Mouse (Mus musculus) olfactory bulb, adult 2 months (tissue): ENCODE measurements around the gene Polr2c.

Experiments used
- CTCF ChIP-seq: fragments of 200-500 bp; IDR thresholded peaks from 2 replicates; pipeline ENCODE4 v1.5.1; 2012; ENCODE audit warnings: low read depth, mild to moderate bottlenecking, low read length, moderate library complexity; ENCODE audit not compliant: insufficient read depth
- POLR2A ChIP-seq: fragments of 200-500 bp; IDR thresholded peaks from 2 replicates; pipeline ENCODE4 v1.6.1; 2012; ENCODE audit warnings: mild to moderate bottlenecking, low read depth, low read length, moderate library complexity; ENCODE audit not compliant: insufficient read depth

DNA sequence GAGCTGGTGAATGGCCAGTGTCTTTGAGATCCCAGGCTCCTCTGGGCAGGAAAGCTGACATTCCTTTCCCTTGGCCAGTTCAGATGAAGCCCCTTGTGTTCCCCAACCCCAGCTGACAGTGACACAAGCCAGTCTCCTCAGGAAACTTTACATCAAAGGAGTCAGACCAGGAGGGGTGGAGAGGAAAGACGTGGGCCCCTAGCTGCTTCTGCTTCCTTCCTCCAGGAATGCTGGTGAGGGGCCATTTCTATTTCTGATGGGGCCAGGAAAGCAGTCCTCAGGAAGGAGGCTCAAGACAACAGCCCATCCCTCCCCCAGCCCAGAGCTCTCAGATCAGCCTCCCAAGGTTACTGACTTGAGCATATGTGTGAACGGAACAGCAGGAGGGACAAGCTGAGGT lies 35.7 kb downstream of the Polr2c start:
- TF ChIP-seq CTCF: no peak
- no peak for TF ChIP-seq POLR2A
